8 mouse cellular contexts compared by ENCODE assay signal in genomic region chr4:32249748-32250332, GRCm38 (mm10). TPM values are rescaled to one million over a fixed set of nuclear protein-coding genes. Genes with fewer than 3 reads are reported as not detected.
A peak's percentile ranks its signal among the peaks of the same experiment; 100 is the strongest.
DNase-seq lines count a peak whose midpoint lies in the region; TF ChIP-seq lines count a peak whose summit lies in the region.

No protein-coding gene starts in this region.

- H3K4me1 ChIP-seq in embryonic facial prominence, embryonic 10.5 days: peaks cover 74% of the 10 kb centered on the region
- H3K4me1 ChIP-seq in midbrain, embryonic 10.5 days: peaks cover 74% of the 10 kb centered on the region
- H3K4me1 ChIP-seq in thymus, adult 2 months (replicated peaks; ENCODE audit: control insufficient read depth, insufficient read depth, low read length): peaks cover 36% of the 10 kb centered on the region

- TF ChIP-seq POLR2A in thymus, adult 2 months (IDR thresholded peaks at IDR 0.05; ENCODE audit: control insufficient read depth, extremely low read depth, insufficient read depth, low read length, poor library complexity): no peak

- intact Hi-C loops in heart, postnatal 14 days (cut with DNase I): loop anchor here (2.0 to 5.0 kb wide), 3 partner anchors 47 to 97 kb away; no protein-coding TSS in a partner anchor

- no peaks in the 10 kb centered on the region for H3K9me3 ChIP-seq in embryonic facial prominence, embryonic 10.5 days
- H3K9me3 ChIP-seq in midbrain, embryonic 10.5 days (replicated peaks): no peaks in the 10 kb centered on the region

- peaks cover 12% of the 10 kb centered on the region for H3K36me3 ChIP-seq in embryonic facial prominence, embryonic 10.5 days (replicated peaks)
- peaks cover 8% of the 10 kb centered on the region for H3K36me3 ChIP-seq in midbrain, embryonic 10.5 days
- H3K36me3 ChIP-seq in thymus, adult 2 months (ENCODE audit: control insufficient read depth, insufficient read depth, low read length): no peaks in the 10 kb centered on the region

- DNase-seq in adrenal gland, adult 2 months: peak; percentile 37
- DNase-seq in adrenal gland, adult 8-10 months: no peak
- DNase-seq in A20 (ENCODE audit: low read depth, low spot score): peak; percentile 79
- no peak for DNase-seq in embryonic facial prominence, embryonic 10.5 days (ENCODE audit: low spot score)
- DNase-seq in heart, postnatal 14 days: peak; percentile 32 to 47
- DNase-seq in kidney, postnatal 4 days: peak; percentile 34 to 54
- DNase-seq in midbrain, embryonic 10.5 days (ENCODE audit: low spot score): peak; percentile 41
- DNase-seq in thymus, adult 2 months: peak; percentile 72

- WGBS in embryonic facial prominence, embryonic 10.5 days: 63% methylated on average over 15 of the region's 15 CpGs
- 67% methylated on average over 15 of the region's 15 CpGs for WGBS in midbrain, embryonic 10.5 days
- WGBS in thymus, adult 2 months: 8% methylated on average over 15 of the region's 15 CpGs

- no peaks in the 10 kb centered on the region for H3K27me3 ChIP-seq in embryonic facial prominence, embryonic 10.5 days (replicated peaks; ENCODE audit: low read depth, poor library complexity, severe bottlenecking)
- no peaks in the 10 kb centered on the region for H3K27me3 ChIP-seq in midbrain, embryonic 10.5 days (ENCODE audit: low read depth, poor library complexity, severe bottlenecking)
- no peaks in the 10 kb centered on the region for H3K27me3 ChIP-seq in thymus, adult 2 months (ENCODE audit: control insufficient read depth, insufficient read depth, low read length)

- H3K27ac ChIP-seq in embryonic facial prominence, embryonic 10.5 days (replicated peaks): peak overlapping the region; percentile 84
- peak overlapping the region; percentile 86 for H3K27ac ChIP-seq in midbrain, embryonic 10.5 days (replicated peaks)
- H3K27ac ChIP-seq in thymus, adult 2 months (ENCODE audit: control insufficient read depth, insufficient read depth, low read length): peak overlapping the region; percentile 76

- H3K4me3 ChIP-seq in embryonic facial prominence, embryonic 10.5 days: peak overlapping the region; percentile 37
- H3K4me3 ChIP-seq in midbrain, embryonic 10.5 days: peak overlapping the region; percentile 37
- peak overlapping the region; percentile 32 for H3K4me3 ChIP-seq in thymus, adult 2 months (ENCODE audit: control insufficient read depth, insufficient read depth, low read length)

- no peak for TF ChIP-seq CTCF in thymus, adult 2 months (IDR thresholded peaks at IDR 0.05; ENCODE audit: borderline replicate concordance, control insufficient read depth, extremely low read depth, insufficient read depth, low read length, poor library complexity)

RNA-seq across cellular contexts. Expression of gene Bach2, which starts 11.2 kb away (rescaled TPM):
- 1 to 10 TPM; 2.2 to 2.9 TPM for total RNA-seq in adrenal gland, adult 2 months (2021)
- polyA plus RNA-seq in adrenal gland, adult 2 months (2012; rRNA removed): 0.35 and 0.61 TPM in 2 replicates
- 1 to 10 TPM; 2.8 to 3.3 (median 3.0) TPM for total RNA-seq in adrenal gland, adult 8-10 months (2022)
- polyA plus RNA-seq in embryonic facial prominence, embryonic 10.5 days (2016; fragmentation: Nextera tagmentation; extraction: Ambion mirVana): 12.2 and 12.4 TPM in 2 replicates
- total RNA-seq in heart, postnatal 14 days (2021): 10 to 100 TPM; 11.2 TPM
- 7.7 and 10.0 TPM in 2 replicates for polyA plus RNA-seq in midbrain, embryonic 10.5 days (2016; fragmentation: Nextera tagmentation; extraction: Ambion mirVana)
- polyA plus RNA-seq in thymus, adult 2 months (2012; rRNA removed): 9.4 and 10.5 TPM in 2 replicates

Comparison
In these comparisons a context has a peak if more than half of its experiments do, and no peak if none do; other contexts are left out.
1. DNase-seq: peak in adrenal gland, adult 2 months (single experiment), A20 (single experiment), heart, postnatal 14 days (2 of 2), kidney, postnatal 4 days (2 of 2), midbrain, embryonic 10.5 days (single experiment) and thymus, adult 2 months (single experiment); none in adrenal gland, adult 8-10 months (single experiment) and embryonic facial prominence, embryonic 10.5 days (single experiment).
2. Peak in every context shown above with its lines, with median percentiles within 50 percentile points of each other: H3K27ac ChIP-seq and H3K4me3 ChIP-seq.